Mouse (Mus musculus): ENCODE measurements around the gene Naxd.

- TF ChIP-seq CTCF (IDR thresholded peaks at IDR 0.05; ENCODE audit: control insufficient read depth, insufficient read depth, insufficient replicate concordance, low read depth, low read length), result no peak
- TF ChIP-seq POLR2A (IDR thresholded peaks at IDR 0.05; ENCODE audit: control insufficient read depth, low read depth, low read length), result no peak
Measured at GRCm38 (mm10) chr8:11452974-11453373, 44.3 kb upstream of the Naxd start.

All from testis, adult 2 months (tissue).